Mouse (Mus musculus): ENCODE results near the gene Tmem35b.
A peak's percentile ranks its signal among the peaks of the same experiment; 100 is the strongest.

Gene Tmem35b

GRCm38 (mm10) chr4:127168211-127168913 is 44.9 kb downstream of the Tmem35b start:
- DNase-seq (ENCODE audit: low spot score), result no peak

GRCm38 (mm10) chr4:127168914-127169345 is 45.4 kb downstream of the Tmem35b start, which contains the start of gene Dlgap3:
Gene Dlgap3 (plus strand): TSS chr4:127169204.
- no peak for DNase-seq (ENCODE audit: low spot score)

- peak; percentile 4 for DNase-seq (ENCODE audit: low spot score)
Measured at GRCm38 (mm10) chr4:127169346-127170221, 46.1 kb downstream of the Tmem35b start.

GRCm38 (mm10) chr4:127170866-127171265 is 47.4 kb downstream of the Tmem35b start:
- no peak for DNase-seq (ENCODE audit: low spot score)

- no peak for DNase-seq (ENCODE audit: low spot score)
Measured at GRCm38 (mm10) chr4:127171341-127171905, 47.9 kb downstream of the Tmem35b start.

GRCm38 (mm10) chr4:127172119-127172518 is 48.6 kb downstream of the Tmem35b start:
- no peak for DNase-seq (ENCODE audit: low spot score)

- no peak for DNase-seq (ENCODE audit: low spot score)
Measured at GRCm38 (mm10) chr4:127172614-127173013, 49.1 kb downstream of the Tmem35b start.

- DNase-seq (ENCODE audit: low spot score), result no peak
Measured at GRCm38 (mm10) chr4:127173461-127173860, 50.0 kb downstream of the Tmem35b start.

GRCm38 (mm10) chr4:127174075-127174899 is 50.8 kb downstream of the Tmem35b start:
- no peak for DNase-seq (ENCODE audit: low spot score)

- DNase-seq (ENCODE audit: low spot score), result no peak
Measured at GRCm38 (mm10) chr4:127174900-127175278, 51.4 kb downstream of the Tmem35b start.

GRCm38 (mm10) chr4:127177961-127178360 is 54.5 kb downstream of the Tmem35b start:
- DNase-seq (ENCODE audit: low spot score), result no peak

GRCm38 (mm10) chr4:127178671-127179070 is 55.2 kb downstream of the Tmem35b start:
- no peak for DNase-seq (ENCODE audit: low spot score)
